Mouse (Mus musculus): Measurements from ENCODE around the gene Gbp6.
"Not testable (repeated sequence)": the region's sequence is repeated elsewhere in the genome, so short reads cannot be mapped to it uniquely, and the experiment has no call there.

GRCm38 (mm10) chr5:105293226-105294165 is at the start of gene Gbp6, which contains the start of gene Gm43302:
- TF ChIP-seq POLR2A, CTCF (IDR thresholded peaks at IDR 0.05; ENCODE audit: extremely low read depth, insufficient read depth, low read length): not testable (repeated sequence)

Measured in cortical plate, adult 2 months (tissue).